Mouse (Mus musculus): ENCODE measurements around the gene Tor4a.
A peak's percentile ranks its signal among the peaks of the same experiment; 100 is the strongest.

DNA sequence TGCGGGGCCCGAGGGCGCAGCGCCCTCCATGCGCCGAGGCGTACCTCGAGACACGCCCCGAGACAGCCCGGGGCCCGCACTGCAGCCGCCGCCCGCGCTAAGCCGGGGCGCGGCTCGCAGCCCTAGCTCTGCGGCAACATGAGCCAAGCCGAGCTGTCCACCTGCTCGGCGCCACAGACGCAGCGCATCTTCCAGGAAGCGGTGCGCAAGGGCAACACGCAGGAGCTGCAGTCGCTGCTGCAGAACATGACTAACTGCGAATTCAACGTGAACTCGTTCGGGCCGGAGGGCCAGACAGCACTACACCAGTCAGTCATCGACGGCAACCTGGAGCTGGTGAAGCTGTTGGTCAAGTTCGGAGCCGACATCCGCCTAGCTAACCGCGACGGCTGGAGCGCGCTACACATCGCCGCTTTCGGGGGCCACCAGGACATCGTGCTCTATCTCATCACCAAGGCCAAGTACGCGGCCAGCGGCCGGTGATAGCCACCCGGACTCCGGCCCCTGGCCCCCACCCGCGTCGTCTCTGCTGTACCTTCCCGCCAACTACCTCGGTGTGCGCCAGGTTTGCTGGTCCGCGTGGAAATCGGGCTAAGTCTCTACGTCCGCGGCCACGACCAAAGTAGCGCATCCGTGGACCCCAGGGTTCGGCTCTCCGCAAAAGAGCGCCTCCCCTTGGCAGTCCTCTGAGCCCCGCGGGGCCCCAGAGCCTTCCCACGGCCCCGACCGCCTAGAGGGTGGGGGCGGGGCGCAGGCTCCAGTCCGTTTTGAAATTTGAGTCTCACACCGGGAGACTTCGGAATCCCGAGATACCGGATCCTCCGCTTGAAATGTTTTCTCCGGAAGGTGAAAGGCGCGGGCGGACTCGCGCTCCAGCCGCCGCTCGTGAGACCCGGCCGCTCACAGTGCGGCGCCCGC, 15.5 kb downstream of the Tor4a start:
- no peak for TF ChIP-seq EP300 (IDR thresholded peaks at IDR 0.05)
- peak; percentile 33 for TF ChIP-seq CTCF (IDR thresholded peaks at IDR 0.05)
